Mouse (Mus musculus) heart, embryonic 15.5 days (tissue): ENCODE data around the gene Psmd3. TPM values are rescaled to one million over a fixed set of nuclear protein-coding genes. Genes with fewer than 3 reads are reported as not detected.
"Not testable (repeated sequence)": the region's sequence is repeated elsewhere in the genome, so short reads cannot be mapped to it uniquely, and the experiment has no call there.

Experiments
- ATAC-seq: fragments of 200-750 bp; cut with Nextera tagmentation; replicated peaks from 2 replicates; pipeline ENCODE4 v1.8.0; 2017; ENCODE audit warnings: low read depth, moderate TSS enrichment; ENCODE audit not compliant: insufficient number of reproducible peaks, insufficient read depth, low FRiP score
- H3K27ac ChIP-seq: fragments of 300-500 bp; sonication (generic); 2 replicates; pipeline ENCODE4 v1.5.1; 2015; ENCODE audit warnings: mild to moderate bottlenecking, inconsistent platforms
- H3K27me3 ChIP-seq: fragments of 300-500 bp; sonication (generic); 2 replicates; pipeline ENCODE4 v1.6.1; 2015; ENCODE audit warnings: inconsistent platforms
- H3K36me3 ChIP-seq: fragments of 300-500 bp; sonication (generic); 2 replicates; pipeline ENCODE4 v1.6.1; 2015; ENCODE audit warnings: mild to moderate bottlenecking, inconsistent platforms
- H3K4me1 ChIP-seq: fragments of 300-500 bp; sonication (generic); replicated peaks from 2 replicates; pipeline ENCODE4 v1.6.1; 2015; ENCODE audit warnings: inconsistent platforms
- H3K4me2 ChIP-seq: fragments of 300-500 bp; sonication (generic); 2 replicates; pipeline ENCODE4 v1.6.1; 2015; ENCODE audit warnings: inconsistent platforms, mild to moderate bottlenecking, moderate library complexity
- H3K4me3 ChIP-seq: fragments of 300-500 bp; sonication (generic); 2 replicates; pipeline ENCODE4 v1.5.1; 2015; ENCODE audit warnings: mild to moderate bottlenecking, inconsistent platforms
- H3K9ac ChIP-seq: fragments of 300-500 bp; sonication (generic); 2 replicates; pipeline ENCODE4 v1.6.1; 2015; ENCODE audit warnings: mild to moderate bottlenecking, inconsistent platforms
- H3K9me3 ChIP-seq: fragments of 300-500 bp; sonication (generic); replicated peaks from 2 replicates; pipeline ENCODE4 v1.6.1; 2016; ENCODE audit warnings: inconsistent platforms
- WGBS: fragments of 180-500 bp; shearing (Covaris S2); methylation state at CpG from one replicate; pipeline ENCODE4 v1.1.7; 2015; ENCODE audit warnings: mixed read lengths; 5-methylcytosine and 5-hydroxymethylcytosine counted together
- polyA plus RNA-seq: library from polyadenylated mRNA; unstranded; fragments of >200 nt; fragmentation: Nextera tagmentation; extraction: Ambion mirVana; gene quantifications from 2 replicates; pipeline ENCODE4 v1.2.1, GENCODE M21; 2015

Gene Psmd3
- polyA plus RNA-seq, 1 experiment from 2014 or later: 141 TPM

GRCm38 (mm10) chr11:98721458-98722226, 39.3 kb downstream of the Psmd3 start:
- Histone ChIP-seq H3K9ac (no peak overlapping the region), H3K4me2 (no peak overlapping the region), H3K4me3 (no peak overlapping the region), H3K4me1 (peaks cover 37% of the 10 kb centered on the region), H3K27me3 (no peaks in the 10 kb centered on the region), H3K36me3 (peaks cover 14% of the 10 kb centered on the region), H3K9me3 (no peaks in the 10 kb centered on the region), H3K27ac (peak overlapping the region; percentile 76)
- WGBS: 42% methylated on average over 24 of the region's 24 CpGs
- ATAC-seq: peak; percentile 86

GRCm38 (mm10) chr11:98723098-98723497, 40.7 kb downstream of the Psmd3 start:
- 70% methylated on average over 7 of the region's 7 CpGs for WGBS
- Histone ChIP-seq H3K27ac (no peak overlapping the region), H3K4me1 (peaks cover 32% of the 10 kb centered on the region)

DNA sequence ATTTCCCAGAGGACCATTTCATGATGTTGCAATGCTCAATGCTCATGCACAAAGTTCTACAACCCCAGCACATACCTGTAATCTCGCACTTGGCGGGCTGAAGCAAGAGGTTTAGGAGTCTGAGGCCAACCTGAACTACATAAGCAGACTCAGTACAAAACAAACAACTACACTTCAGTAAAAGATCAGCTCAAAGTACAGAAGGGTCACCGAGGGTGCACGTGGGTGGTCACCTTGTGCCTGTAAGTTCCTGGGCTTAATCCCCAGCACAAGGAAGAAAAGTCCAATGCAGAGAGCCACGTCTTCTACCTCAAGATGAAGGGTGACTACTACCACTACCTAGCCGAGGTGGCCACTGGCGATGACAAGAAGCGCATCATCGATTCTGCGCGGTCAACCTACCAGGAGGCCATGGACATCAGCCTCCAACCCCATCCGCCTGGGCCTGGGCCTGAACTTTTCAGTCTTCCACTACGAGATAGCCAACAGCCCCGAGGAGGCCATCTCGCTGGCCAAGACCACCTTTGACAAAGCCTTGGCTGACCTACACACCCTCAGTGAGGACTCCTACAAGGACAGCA, 43.7 kb downstream of the Psmd3 start:
- 92% methylated on average over 15 of the region's 15 CpGs for WGBS

More at GRCm38 (mm10) chr11:98723098-98723497, 40.7 kb downstream of the Psmd3 start:
- Histone ChIP-seq H3K9ac (no peak overlapping the region), H3K9me3 (no peaks in the 10 kb centered on the region), H3K4me2 (no peak overlapping the region), H3K4me3 (no peak overlapping the region), H3K36me3 (peaks cover 7% of the 10 kb centered on the region; the same call in 1 of the 2 replicates), H3K27me3 (no peaks in the 10 kb centered on the region)
- no peak for ATAC-seq

DNA sequence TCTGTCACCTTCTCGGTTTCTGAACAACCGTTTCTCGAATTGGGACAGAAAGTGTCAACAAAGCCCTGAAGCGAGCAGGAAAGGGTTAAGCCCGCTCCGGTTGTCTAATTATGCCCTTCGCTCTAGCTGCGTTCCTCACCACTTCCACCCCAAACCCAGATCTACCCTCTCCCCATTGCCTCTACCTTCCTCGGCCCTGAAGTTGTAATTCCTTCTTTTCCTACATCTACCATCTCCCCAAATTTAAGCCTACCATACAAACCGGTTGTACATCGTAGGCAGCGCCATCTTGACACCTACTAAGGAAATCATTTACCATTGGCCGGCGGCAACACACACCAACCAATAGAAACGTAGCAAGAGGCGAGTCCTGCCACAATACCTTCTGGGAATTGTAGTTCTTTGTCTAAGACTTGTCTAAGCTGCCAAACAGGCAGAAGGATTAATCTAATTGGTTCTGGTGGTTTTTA, 46.8 kb downstream of the Psmd3 start, which contains the start of gene Med24:
Med24 (minus strand) TSS at position 317 of the 470 bp plus-strand sequence.
- H3K9me3 ChIP-seq: no peaks in the 10 kb centered on the region
- H3K36me3 ChIP-seq: peaks cover 4% of the 10 kb centered on the region; the same call in 1 of the 2 replicates
- under 1% methylated on average over 16 of the region's 16 CpGs for WGBS
- peak within 1 kb of the TSS; percentile 67 for H3K27ac ChIP-seq
- ATAC-seq: peak; percentile 90
- H3K4me3 ChIP-seq: peak within 1 kb of the TSS; percentile 76
- no peaks in the 10 kb centered on the region for H3K27me3 ChIP-seq
- peaks cover 17% of the 10 kb centered on the region for H3K4me1 ChIP-seq
- peak within 1 kb of the TSS; percentile 69 for H3K4me2 ChIP-seq
- H3K9ac ChIP-seq: peak within 1 kb of the TSS; percentile 54

More for the DNA sequence above, 43.7 kb downstream of the Psmd3 start:
- no peak overlapping the region for H3K27ac ChIP-seq
- no peak overlapping the region for H3K4me2 ChIP-seq
- no peaks in the 10 kb centered on the region for H3K27me3 ChIP-seq
- peaks cover 35% of the 10 kb centered on the region for H3K4me1 ChIP-seq
- H3K36me3 ChIP-seq: peaks cover 4% of the 10 kb centered on the region; the same call in 1 of the 2 replicates
- ATAC-seq: no peak
- H3K9me3 ChIP-seq: no peaks in the 10 kb centered on the region
- no peak overlapping the region for H3K9ac ChIP-seq
- H3K4me3 ChIP-seq: no peak overlapping the region

DNA sequence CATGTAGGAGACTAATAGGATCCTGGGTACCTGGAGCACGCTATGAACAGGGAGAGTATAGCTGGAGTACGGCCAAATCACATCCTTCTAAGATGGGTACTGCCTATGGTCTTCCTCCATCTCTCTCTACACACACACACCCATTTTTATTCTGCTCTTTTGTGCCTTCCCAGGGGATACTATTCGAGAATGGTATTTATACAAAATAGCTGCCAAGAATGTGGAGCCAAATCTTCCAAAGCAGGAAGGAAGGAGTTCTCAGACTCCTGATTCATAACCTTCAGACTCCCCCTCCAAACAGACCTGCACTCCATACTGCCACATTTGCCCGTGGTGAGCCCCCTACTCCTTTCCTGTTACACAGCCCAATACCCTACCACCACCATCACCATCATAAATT, 48.4 kb downstream of the Psmd3 start:
- H3K36me3 ChIP-seq: peaks cover 4% of the 10 kb centered on the region; the same call in 1 of the 2 replicates
- no peaks in the 10 kb centered on the region for H3K9me3 ChIP-seq
- H3K4me1 ChIP-seq: peaks cover 17% of the 10 kb centered on the region
- no peak overlapping the region for H3K4me2 ChIP-seq
- ATAC-seq: no peak
- H3K27me3 ChIP-seq: no peaks in the 10 kb centered on the region
- no peak overlapping the region for H3K4me3 ChIP-seq
- no peak overlapping the region for H3K9ac ChIP-seq
- peak overlapping the region; percentile 31; the same call in 1 of the 2 replicates for H3K27ac ChIP-seq
- WGBS: 46% methylated on average over 4 of the region's 4 CpGs

- Histone ChIP-seq H3K4me2 (no peak overlapping the region), H3K27ac (peak overlapping the region; percentile 26; the same call in 1 of the 2 replicates), H3K9me3 (no peaks in the 10 kb centered on the region), H3K4me1 (peaks cover 17% of the 10 kb centered on the region), H3K36me3 (0 out of 2 replicates have a peak, but pooled peaks cover 4% of the 10 kb centered on the region), H3K4me3 (no peak overlapping the region), H3K27me3 (no peaks in the 10 kb centered on the region), H3K9ac (no peak overlapping the region)
- WGBS: 42% methylated on average over 5 of the region's 5 CpGs
- ATAC-seq: no peak
These were observed 48.8 kb downstream of the Psmd3 start for GRCm38 (mm10) chr11:98731134-98731533.

DNA sequence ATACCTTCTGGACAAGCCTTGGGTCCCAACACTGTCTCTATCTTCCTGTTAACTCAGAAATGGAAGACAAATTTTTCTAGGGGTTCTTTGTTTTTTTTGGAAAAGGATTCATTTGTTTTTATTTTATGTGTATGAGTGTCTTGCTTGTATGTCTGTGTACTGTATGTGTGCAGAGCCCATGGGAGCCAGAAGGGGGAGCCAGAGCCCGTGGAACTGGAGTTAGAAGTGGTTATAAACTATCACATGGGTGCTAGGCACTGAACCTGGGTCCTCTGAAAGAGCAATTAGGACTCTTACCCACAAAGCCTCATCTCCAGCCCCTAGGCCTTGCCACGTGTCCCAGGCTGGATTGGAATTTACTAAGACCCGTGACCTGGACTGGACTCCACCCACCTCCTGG, 51.7 kb downstream of the Psmd3 start:
- Histone ChIP-seq H3K4me1 (peaks cover 17% of the 10 kb centered on the region), H3K36me3 (no peaks in the 10 kb centered on the region), H3K4me2 (no peak overlapping the region), H3K27me3 (no peaks in the 10 kb centered on the region), H3K27ac (no peak overlapping the region), H3K9me3 (no peaks in the 10 kb centered on the region), H3K9ac (no peak overlapping the region), H3K4me3 (no peak overlapping the region)
- WGBS: 75% methylated on average over 3 of the region's 3 CpGs
- ATAC-seq: no peak

DNA sequence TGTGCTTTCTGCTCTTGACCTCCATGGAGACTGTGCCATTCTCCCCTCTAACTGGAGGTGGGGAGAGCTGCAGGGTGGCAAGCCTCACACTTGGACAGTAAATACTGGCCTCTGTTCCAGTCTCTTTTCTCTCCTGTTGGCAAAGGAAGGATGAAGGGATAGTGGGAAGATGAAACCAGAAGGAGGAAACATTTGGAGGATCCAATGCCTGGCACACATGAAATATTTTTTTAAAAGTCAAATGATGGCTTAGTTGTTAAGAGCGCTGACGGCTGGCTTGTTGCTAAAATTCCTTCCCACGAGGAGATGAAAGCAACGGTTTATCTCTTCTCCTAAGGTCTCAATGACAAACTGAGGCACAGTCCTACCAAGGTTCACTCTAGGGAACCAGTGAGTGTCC, 52.8 kb downstream of the Psmd3 start:
- 85% methylated on average over 4 of the region's 4 CpGs for WGBS
- H3K4me2 ChIP-seq: no peak overlapping the region
- H3K9ac ChIP-seq: no peak overlapping the region
- H3K27me3 ChIP-seq: no peaks in the 10 kb centered on the region
- no peak overlapping the region for H3K27ac ChIP-seq
- no peak overlapping the region for H3K4me3 ChIP-seq
- peaks cover 22% of the 10 kb centered on the region for H3K4me1 ChIP-seq
- no peak for ATAC-seq
- no peaks in the 10 kb centered on the region for H3K9me3 ChIP-seq
- H3K36me3 ChIP-seq: no peaks in the 10 kb centered on the region

- H3K27me3 ChIP-seq: no peaks in the 10 kb centered on the region
- H3K4me2 ChIP-seq: no peak overlapping the region
- no peaks in the 10 kb centered on the region for H3K36me3 ChIP-seq
- 81% methylated on average over 1 of the region's 1 CpGs for WGBS
- no peaks in the 10 kb centered on the region for H3K9me3 ChIP-seq
- H3K9ac ChIP-seq: no peak overlapping the region
- no peak overlapping the region for H3K4me3 ChIP-seq
- peaks cover 19% of the 10 kb centered on the region for H3K4me1 ChIP-seq
- ATAC-seq: no peak
- no peak overlapping the region for H3K27ac ChIP-seq
These were observed 53.8 kb downstream of the Psmd3 start for GRCm38 (mm10) chr11:98736176-98736575.

- H3K4me3 ChIP-seq, H3K36me3 ChIP-seq, H3K9ac ChIP-seq, H3K4me2 ChIP-seq, H3K27ac ChIP-seq, H3K27me3 ChIP-seq, H3K9me3 ChIP-seq, ATAC-seq: not testable (repeated sequence)
- WGBS: 77% methylated on average over 2 of the region's 2 CpGs
- H3K4me1 ChIP-seq: peaks cover 20% of the 10 kb centered on the region
These were observed 54.9 kb downstream of the Psmd3 start for GRCm38 (mm10) chr11:98737220-98737619.

DNA sequence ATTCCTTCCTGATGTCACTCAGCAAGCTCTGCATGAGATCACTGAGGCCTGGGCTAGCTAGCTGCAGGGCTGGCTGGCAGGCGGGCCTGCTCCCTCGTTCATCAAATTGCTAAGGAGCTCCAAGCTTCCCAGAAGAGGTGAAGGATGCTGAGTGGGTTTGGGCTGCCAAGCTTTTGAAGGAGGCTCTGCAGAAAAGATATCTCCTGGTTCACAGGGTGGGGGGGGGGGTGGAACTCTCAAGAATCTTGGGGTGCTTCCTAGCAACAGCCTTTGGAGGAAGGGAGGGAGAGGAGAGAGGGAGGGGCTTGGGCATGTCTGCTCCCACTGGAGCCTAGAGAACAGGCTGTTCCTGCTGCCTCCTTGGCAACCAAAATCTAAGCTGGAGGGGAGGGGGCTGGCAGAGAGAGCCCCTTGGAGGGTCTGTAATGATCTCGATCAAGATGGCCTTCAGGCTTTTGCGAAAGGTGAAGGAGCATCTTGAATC, 56.1 kb downstream of the Psmd3 start:
- Histone ChIP-seq H3K27me3 (no peaks in the 10 kb centered on the region), H3K4me3 (no peak overlapping the region), H3K9me3 (no peaks in the 10 kb centered on the region), H3K4me2 (no peak overlapping the region), H3K27ac (no peak overlapping the region), H3K36me3 (no peaks in the 10 kb centered on the region), H3K4me1 (peaks cover 29% of the 10 kb centered on the region), H3K9ac (no peak overlapping the region)
- 51% methylated on average over 4 of the region's 4 CpGs for WGBS
- ATAC-seq: no peak
